Mouse (Mus musculus) midbrain, embryonic 11.5 days (tissue): ENCODE data around the gene Rap1b. TPM values are rescaled to one million over a fixed set of nuclear protein-coding genes. Genes with fewer than 3 reads are reported as not detected.

Experiments
- ATAC-seq: fragments of 200-750 bp; cut with Nextera tagmentation; 2 replicates; pipeline ENCODE4 v1.8.0; 2017; ENCODE audit warnings: moderate TSS enrichment, moderate library complexity; ENCODE audit not compliant: low FRiP score
- DNase-seq: peaks from one replicate; pipeline ENCODE4 v3.0.0; 2015; ENCODE audit warnings: low spot score; ENCODE audit errors: missing footprints
- H3K27ac ChIP-seq: fragments of 300-500 bp; sonication (generic); 2 replicates; pipeline ENCODE4 v1.5.1; 2014; ENCODE audit warnings: low read depth, low read length
- H3K27me3 ChIP-seq: fragments of 300-500 bp; sonication (generic); 2 replicates; pipeline ENCODE4 v1.6.1; 2014; ENCODE audit warnings: mild to moderate bottlenecking, low read length, moderate library complexity, mixed read lengths; ENCODE audit not compliant: control insufficient read depth, insufficient read depth
- H3K36me3 ChIP-seq: fragments of 300-500 bp; sonication (generic); 2 replicates; pipeline ENCODE4 v1.6.1; 2014; ENCODE audit warnings: mild to moderate bottlenecking, low read length, moderate library complexity, mixed read lengths; ENCODE audit not compliant: control insufficient read depth, insufficient read depth
- H3K4me1 ChIP-seq: fragments of 300-500 bp; sonication (generic); 2 replicates; pipeline ENCODE4 v1.6.1; 2014; ENCODE audit warnings: low read length; ENCODE audit not compliant: control insufficient read depth, insufficient read depth
- H3K4me2 ChIP-seq: fragments of 300-500 bp; sonication (generic); 2 replicates; pipeline ENCODE4 v1.6.1; 2014; ENCODE audit warnings: mild to moderate bottlenecking, moderate library complexity
- H3K4me3 ChIP-seq: fragments of 300-500 bp; sonication (generic); 2 replicates; pipeline ENCODE4 v1.5.1; 2014; ENCODE audit warnings: low read depth, low read length
- H3K9ac ChIP-seq: fragments of 300-500 bp; sonication (generic); 2 replicates; pipeline ENCODE4 v1.6.1; 2014; ENCODE audit warnings: low read length
- H3K9me3 ChIP-seq: fragments of 300-500 bp; sonication (generic); 2 replicates; pipeline ENCODE4 v1.6.1; 2016; ENCODE audit warnings: low read length; ENCODE audit not compliant: control insufficient read depth
- WGBS: fragments of 180-500 bp; shearing (Covaris S2); extraction: QIAGEN DNeasy Blood & Tissue Kit; methylation state at CpG from one replicate; pipeline ENCODE4 v1.1.7; 2014; 5-methylcytosine and 5-hydroxymethylcytosine counted together
- polyA plus RNA-seq: library from polyadenylated mRNA; unstranded; fragments of >200 nt; fragmentation: Nextera tagmentation; extraction: Ambion mirVana; gene quantifications from 2 replicates; pipeline ENCODE4 v1.2.1, GENCODE M21; 2014

Rap1b gene
- polyA plus RNA-seq, 1 experiment from 2014 or later: 172 TPM

- 93% methylated on average over 6 of the region's 6 CpGs for WGBS
- peaks cover 6% of the 10 kb centered on the region for H3K36me3 ChIP-seq
- no peaks in the 10 kb centered on the region for H3K4me1 ChIP-seq
- no peak overlapping the region for H3K9ac ChIP-seq
- no peaks in the 10 kb centered on the region for H3K27me3 ChIP-seq
- no peaks in the 10 kb centered on the region for H3K9me3 ChIP-seq
- H3K4me3 ChIP-seq: no peak overlapping the region
- H3K4me2 ChIP-seq: no peak overlapping the region
- no peak overlapping the region for H3K27ac ChIP-seq
- ATAC-seq: no peak
- DNase-seq: no peak
Observed at GRCm38 (mm10) chr10:117816721-117817120, 29.1 kb downstream of the Rap1b start.

GRCm38 (mm10) chr10:117812501-117812900 is 33.3 kb downstream of the Rap1b start:
- Histone ChIP-seq H3K9me3 (no peaks in the 10 kb centered on the region), H3K4me1 (no peaks in the 10 kb centered on the region)
- no peak for ATAC-seq

GRCm38 (mm10) chr10:117811555-117811954 is 34.3 kb downstream of the Rap1b start:
- Histone ChIP-seq H3K4me1 (no peaks in the 10 kb centered on the region), H3K9me3 (no peaks in the 10 kb centered on the region), H3K27me3 (no peaks in the 10 kb centered on the region), H3K36me3 (peaks cover 2% of the 10 kb centered on the region; the same call in 1 of the 2 replicates), H3K9ac (no peak overlapping the region), H3K4me3 (no peak overlapping the region), H3K4me2 (no peak overlapping the region), H3K27ac (no peak overlapping the region)
- DNase-seq (no peak), ATAC-seq (no peak)
- 96% methylated on average over 8 of the region's 8 CpGs for WGBS

More at GRCm38 (mm10) chr10:117812501-117812900, 33.3 kb downstream of the Rap1b start:
- WGBS: 95% methylated on average over 2 of the region's 2 CpGs
- Histone ChIP-seq H3K4me3 (no peak overlapping the region), H3K36me3 (peaks cover 6% of the 10 kb centered on the region), H3K27ac (no peak overlapping the region), H3K27me3 (no peaks in the 10 kb centered on the region), H3K9ac (no peak overlapping the region), H3K4me2 (no peak overlapping the region)
- DNase-seq: no peak

GRCm38 (mm10) chr10:117810506-117810905 is 35.3 kb downstream of the Rap1b start:
- 84% methylated on average over 11 of the region's 11 CpGs for WGBS

GRCm38 (mm10) chr10:117808068-117808467 is 37.8 kb downstream of the Rap1b start:
- DNase-seq (no peak), ATAC-seq (no peak)
- Histone ChIP-seq H3K36me3 (no peaks in the 10 kb centered on the region), H3K4me2 (no peak overlapping the region), H3K4me1 (no peaks in the 10 kb centered on the region), H3K27ac (no peak overlapping the region), H3K4me3 (no peak overlapping the region), H3K9ac (no peak overlapping the region), H3K9me3 (no peaks in the 10 kb centered on the region), H3K27me3 (no peaks in the 10 kb centered on the region)
- 88% methylated on average over 6 of the region's 6 CpGs for WGBS

More at GRCm38 (mm10) chr10:117810506-117810905, 35.3 kb downstream of the Rap1b start:
- Histone ChIP-seq H3K9me3 (no peaks in the 10 kb centered on the region), H3K4me2 (no peak overlapping the region), H3K4me3 (no peak overlapping the region), H3K27ac (no peak overlapping the region), H3K27me3 (no peaks in the 10 kb centered on the region), H3K9ac (no peak overlapping the region), H3K4me1 (no peaks in the 10 kb centered on the region), H3K36me3 (0 out of 2 replicates have a peak, but pooled peaks cover 2% of the 10 kb centered on the region)
- ATAC-seq (no peak), DNase-seq (no peak)

- H3K27me3 ChIP-seq: no peaks in the 10 kb centered on the region
- no peaks in the 10 kb centered on the region for H3K9me3 ChIP-seq
- no peak overlapping the region for H3K4me2 ChIP-seq
- H3K9ac ChIP-seq: no peak overlapping the region
- no peaks in the 10 kb centered on the region for H3K4me1 ChIP-seq
- DNase-seq: no peak
- no peak for ATAC-seq
- no peak overlapping the region for H3K27ac ChIP-seq
- H3K4me3 ChIP-seq: no peak overlapping the region
- 58% methylated on average over 9 of the region's 9 CpGs for WGBS
- no peaks in the 10 kb centered on the region for H3K36me3 ChIP-seq
Observed at GRCm38 (mm10) chr10:117805919-117806318, 39.9 kb downstream of the Rap1b start.

GRCm38 (mm10) chr10:117803870-117804850 is 41.7 kb downstream of the Rap1b start:
- WGBS: 90% methylated on average over 31 of the region's 31 CpGs
- Histone ChIP-seq H3K4me1 (no peaks in the 10 kb centered on the region), H3K9me3 (no peaks in the 10 kb centered on the region), H3K9ac (no peak overlapping the region), H3K36me3 (no peaks in the 10 kb centered on the region), H3K4me2 (no peak overlapping the region), H3K27me3 (no peaks in the 10 kb centered on the region), H3K27ac (no peak overlapping the region), H3K4me3 (no peak overlapping the region)
- ATAC-seq (no peak), DNase-seq (no peak)

GRCm38 (mm10) chr10:117801886-117802285 is 43.9 kb downstream of the Rap1b start:
- H3K36me3 ChIP-seq: no peaks in the 10 kb centered on the region
- DNase-seq: no peak
- WGBS: 94% methylated on average over 9 of the region's 9 CpGs
- no peak overlapping the region for H3K4me3 ChIP-seq
- H3K27me3 ChIP-seq: no peaks in the 10 kb centered on the region
- H3K4me2 ChIP-seq: no peak overlapping the region
- H3K27ac ChIP-seq: no peak overlapping the region
- H3K9ac ChIP-seq: no peak overlapping the region
- no peak for ATAC-seq
- H3K4me1 ChIP-seq: no peaks in the 10 kb centered on the region
- H3K9me3 ChIP-seq: no peaks in the 10 kb centered on the region

GRCm38 (mm10) chr10:117799806-117800205 is 46.0 kb downstream of the Rap1b start:
- 94% methylated on average over 11 of the region's 11 CpGs for WGBS
- Histone ChIP-seq H3K36me3 (no peaks in the 10 kb centered on the region), H3K4me2 (no peak overlapping the region), H3K9ac (no peak overlapping the region), H3K27me3 (no peaks in the 10 kb centered on the region), H3K27ac (no peak overlapping the region), H3K4me1 (no peaks in the 10 kb centered on the region), H3K9me3 (no peaks in the 10 kb centered on the region), H3K4me3 (no peak overlapping the region)
- ATAC-seq: no peak
- DNase-seq: no peak
